Mouse (Mus musculus): ENCODE results near the gene Bcat1. TPM values are rescaled to one million over a fixed set of nuclear protein-coding genes. Genes with fewer than 3 reads are reported as not detected.
A peak's percentile ranks its signal among the peaks of the same experiment; 100 is the strongest.

Bcat1 gene
- polyA plus RNA-seq, 1 experiment from 2014 or later = 10.9 TPM

- no peak for ATAC-seq (ENCODE audit: insufficient number of reproducible peaks, insufficient read depth, low FRiP score, low read depth)
Measured at GRCm38 (mm10) chr6:145016639-145017038, 59.3 kb downstream of the Bcat1 start.

GRCm38 (mm10) chr6:145014944-145015343 lies 61.0 kb downstream of the Bcat1 start:
- no peak overlapping the region for H3K4me3 ChIP-seq (ENCODE audit: low read depth, low read length)
- ATAC-seq (ENCODE audit: insufficient number of reproducible peaks, insufficient read depth, low FRiP score, low read depth) = no peak
- no peaks in the 10 kb centered on the region for H3K27me3 ChIP-seq (ENCODE audit: control insufficient read depth, insufficient read depth, low read length)
- H3K9ac ChIP-seq (replicated peaks; ENCODE audit: low read depth, low read length) = no peak overlapping the region
- no peaks in the 10 kb centered on the region for H3K36me3 ChIP-seq (ENCODE audit: control insufficient read depth, insufficient read depth, low read length)
- 98% methylated on average over 2 of the region's 2 CpGs for WGBS
- H3K4me2 ChIP-seq (replicated peaks; ENCODE audit: low read depth, low read length) = no peak overlapping the region
- no peaks in the 10 kb centered on the region for H3K9me3 ChIP-seq (ENCODE audit: control insufficient read depth, low read depth, low read length)
- H3K27ac ChIP-seq (ENCODE audit: low read length) = no peak overlapping the region
- H3K4me1 ChIP-seq (ENCODE audit: control insufficient read depth, insufficient read depth, low read length) = no peaks in the 10 kb centered on the region

More at GRCm38 (mm10) chr6:145016639-145017038, 59.3 kb downstream of the Bcat1 start:
- H3K9ac ChIP-seq (replicated peaks; ENCODE audit: low read depth, low read length) = no peak overlapping the region
- no peaks in the 10 kb centered on the region for H3K27me3 ChIP-seq (ENCODE audit: control insufficient read depth, insufficient read depth, low read length)
- H3K4me3 ChIP-seq (ENCODE audit: low read depth, low read length) = no peak overlapping the region
- no peak overlapping the region for H3K27ac ChIP-seq (ENCODE audit: low read length)
- H3K4me1 ChIP-seq (ENCODE audit: control insufficient read depth, insufficient read depth, low read length) = no peaks in the 10 kb centered on the region
- no peak overlapping the region for H3K4me2 ChIP-seq (replicated peaks; ENCODE audit: low read depth, low read length)
- WGBS = 91% methylated on average over 16 of the region's 16 CpGs
- no peaks in the 10 kb centered on the region for H3K9me3 ChIP-seq (ENCODE audit: control insufficient read depth, low read depth, low read length)
- H3K36me3 ChIP-seq (ENCODE audit: control insufficient read depth, insufficient read depth, low read length) = no peaks in the 10 kb centered on the region

- H3K9me3 ChIP-seq (ENCODE audit: control insufficient read depth, low read depth, low read length) = no peaks in the 10 kb centered on the region
- no peak overlapping the region for H3K9ac ChIP-seq (replicated peaks; ENCODE audit: low read depth, low read length)
- no peak overlapping the region for H3K4me3 ChIP-seq (ENCODE audit: low read depth, low read length)
- WGBS = 41% methylated on average over 8 of the region's 8 CpGs
- no peaks in the 10 kb centered on the region for H3K4me1 ChIP-seq (ENCODE audit: control insufficient read depth, insufficient read depth, low read length)
- no peak overlapping the region for H3K4me2 ChIP-seq (replicated peaks; ENCODE audit: low read depth, low read length)
- H3K27ac ChIP-seq (ENCODE audit: low read length) = no peak overlapping the region
- ATAC-seq (ENCODE audit: insufficient number of reproducible peaks, insufficient read depth, low FRiP score, low read depth) = peak; percentile 66; the same call in 1 of the 2 replicates
- H3K27me3 ChIP-seq (ENCODE audit: control insufficient read depth, insufficient read depth, low read length) = no peaks in the 10 kb centered on the region
- H3K36me3 ChIP-seq (ENCODE audit: control insufficient read depth, insufficient read depth, low read length) = no peaks in the 10 kb centered on the region
Measured at GRCm38 (mm10) chr6:145012699-145013098, 63.3 kb downstream of the Bcat1 start.

GRCm38 (mm10) chr6:145011141-145011540 lies 64.8 kb downstream of the Bcat1 start:
- H3K9ac ChIP-seq (replicated peaks; ENCODE audit: low read depth, low read length) = no peak overlapping the region
- no peak overlapping the region for H3K4me2 ChIP-seq (replicated peaks; ENCODE audit: low read depth, low read length)
- H3K4me3 ChIP-seq (ENCODE audit: low read depth, low read length) = no peak overlapping the region
- no peak overlapping the region for H3K27ac ChIP-seq (ENCODE audit: low read length)
- ATAC-seq (ENCODE audit: insufficient number of reproducible peaks, insufficient read depth, low FRiP score, low read depth) = no peak
- H3K36me3 ChIP-seq (ENCODE audit: control insufficient read depth, insufficient read depth, low read length) = no peaks in the 10 kb centered on the region
- 80% methylated on average over 8 of the region's 8 CpGs for WGBS
- H3K9me3 ChIP-seq (ENCODE audit: control insufficient read depth, low read depth, low read length) = no peaks in the 10 kb centered on the region
- no peaks in the 10 kb centered on the region for H3K4me1 ChIP-seq (ENCODE audit: control insufficient read depth, insufficient read depth, low read length)
- no peaks in the 10 kb centered on the region for H3K27me3 ChIP-seq (ENCODE audit: control insufficient read depth, insufficient read depth, low read length)

GRCm38 (mm10) chr6:145009859-145010818 lies 65.8 kb downstream of the Bcat1 start:
- Histone ChIP-seq H3K27ac (ENCODE audit: low read length) (no peak overlapping the region), H3K27me3 (ENCODE audit: control insufficient read depth, insufficient read depth, low read length) (no peaks in the 10 kb centered on the region), H3K36me3 (ENCODE audit: control insufficient read depth, insufficient read depth, low read length) (no peaks in the 10 kb centered on the region), H3K4me3 (ENCODE audit: low read depth, low read length) (no peak overlapping the region), H3K9me3 (ENCODE audit: control insufficient read depth, low read depth, low read length) (no peaks in the 10 kb centered on the region), H3K4me2 (replicated peaks; ENCODE audit: low read depth, low read length) (no peak overlapping the region), H3K9ac (replicated peaks; ENCODE audit: low read depth, low read length) (no peak overlapping the region), H3K4me1 (ENCODE audit: control insufficient read depth, insufficient read depth, low read length) (no peaks in the 10 kb centered on the region)
- no peak; the same call in 1 of the 2 replicates for ATAC-seq (ENCODE audit: insufficient number of reproducible peaks, insufficient read depth, low FRiP score, low read depth)
- WGBS = 75% methylated on average over 8 of the region's 8 CpGs

- H3K27me3 ChIP-seq (ENCODE audit: control insufficient read depth, insufficient read depth, low read length) = no peaks in the 10 kb centered on the region
- H3K27ac ChIP-seq (ENCODE audit: low read length) = no peak overlapping the region
- no peak overlapping the region for H3K4me3 ChIP-seq (ENCODE audit: low read depth, low read length)
- ATAC-seq (ENCODE audit: insufficient number of reproducible peaks, insufficient read depth, low FRiP score, low read depth) = no peak
- H3K9ac ChIP-seq (replicated peaks; ENCODE audit: low read depth, low read length) = no peak overlapping the region
- no peaks in the 10 kb centered on the region for H3K9me3 ChIP-seq (ENCODE audit: control insufficient read depth, low read depth, low read length)
- no peaks in the 10 kb centered on the region for H3K4me1 ChIP-seq (ENCODE audit: control insufficient read depth, insufficient read depth, low read length)
- H3K36me3 ChIP-seq (ENCODE audit: control insufficient read depth, insufficient read depth, low read length) = no peaks in the 10 kb centered on the region
- no peak overlapping the region for H3K4me2 ChIP-seq (replicated peaks; ENCODE audit: low read depth, low read length)
Measured at GRCm38 (mm10) chr6:145003459-145003858, 72.5 kb downstream of the Bcat1 start.

DNA sequence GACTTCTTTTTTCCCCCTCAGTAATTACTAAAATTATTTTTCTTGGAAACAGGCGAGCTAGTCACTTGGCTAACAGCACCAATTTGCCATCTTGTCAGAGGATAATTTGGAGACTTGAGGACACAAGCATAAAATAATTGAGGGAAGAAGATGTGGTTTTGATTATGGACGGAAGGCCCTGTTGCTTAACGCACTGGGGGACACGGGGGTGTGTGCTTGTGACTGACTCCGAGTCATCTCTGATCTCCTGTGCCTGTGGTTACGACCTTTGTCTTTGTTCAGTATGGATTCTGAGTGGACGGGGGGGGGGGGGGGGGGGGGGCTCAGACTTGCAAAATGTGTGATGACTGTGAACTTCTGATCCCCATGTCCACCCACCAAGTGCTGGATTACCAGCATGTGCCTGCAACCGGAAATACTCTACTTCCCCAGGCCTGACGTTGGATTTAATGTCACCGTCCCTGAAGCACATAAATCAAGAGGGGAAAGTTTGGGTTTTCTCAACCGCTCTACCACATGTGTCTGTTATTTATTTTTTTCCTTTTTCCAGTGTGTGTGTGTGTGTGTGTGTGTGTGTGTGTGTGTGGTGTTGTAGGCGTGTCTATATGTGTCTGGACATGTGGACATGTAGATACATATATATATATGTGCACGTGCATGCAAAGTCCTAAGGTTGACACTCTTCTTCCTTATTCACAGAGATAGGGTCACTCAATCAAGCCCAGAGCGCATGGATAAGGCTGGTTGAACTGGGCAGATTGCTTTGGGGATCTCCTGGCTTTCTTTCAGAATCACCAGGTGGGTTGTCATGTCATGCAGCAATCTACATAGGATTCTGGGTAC lies 73.7 kb downstream of the Bcat1 start:
- no peaks in the 10 kb centered on the region for H3K4me1 ChIP-seq (ENCODE audit: control insufficient read depth, insufficient read depth, low read length)
- no peaks in the 10 kb centered on the region for H3K36me3 ChIP-seq (ENCODE audit: control insufficient read depth, insufficient read depth, low read length)
- no peaks in the 10 kb centered on the region for H3K27me3 ChIP-seq (ENCODE audit: control insufficient read depth, insufficient read depth, low read length)
- no peak overlapping the region for H3K27ac ChIP-seq (ENCODE audit: low read length)
- no peak overlapping the region for H3K4me2 ChIP-seq (replicated peaks; ENCODE audit: low read depth, low read length)
- no peak for ATAC-seq (ENCODE audit: insufficient number of reproducible peaks, insufficient read depth, low FRiP score, low read depth)
- WGBS = 76% methylated on average over 14 of the region's 14 CpGs
- H3K9ac ChIP-seq (replicated peaks; ENCODE audit: low read depth, low read length) = no peak overlapping the region
- no peaks in the 10 kb centered on the region for H3K9me3 ChIP-seq (ENCODE audit: control insufficient read depth, low read depth, low read length)
- no peak overlapping the region for H3K4me3 ChIP-seq (ENCODE audit: low read depth, low read length)

DNA sequence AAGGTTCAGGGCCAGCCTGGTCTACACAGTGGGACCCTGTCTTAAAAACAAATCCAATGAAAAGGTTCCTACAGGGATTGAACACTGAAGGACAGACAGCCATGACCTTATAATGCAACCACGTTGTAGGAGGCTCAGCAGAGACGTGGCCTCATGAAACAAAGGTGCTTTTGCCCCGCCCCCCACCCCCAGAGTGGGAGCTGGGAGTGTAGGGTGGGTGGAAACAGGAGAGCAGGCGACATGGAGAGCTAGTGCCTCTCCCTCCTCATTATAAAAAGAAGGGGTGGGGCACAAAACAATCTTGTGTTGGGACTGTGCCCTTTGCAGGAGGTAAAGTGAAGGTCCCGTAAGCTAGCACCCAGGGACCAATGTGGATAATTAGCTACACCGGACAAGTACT lies 74.5 kb downstream of the Bcat1 start:
- no peak overlapping the region for H3K4me3 ChIP-seq (ENCODE audit: low read depth, low read length)
- no peaks in the 10 kb centered on the region for H3K27me3 ChIP-seq (ENCODE audit: control insufficient read depth, insufficient read depth, low read length)
- no peak for ATAC-seq (ENCODE audit: insufficient number of reproducible peaks, insufficient read depth, low FRiP score, low read depth)
- no peak overlapping the region for H3K27ac ChIP-seq (ENCODE audit: low read length)
- H3K9ac ChIP-seq (replicated peaks; ENCODE audit: low read depth, low read length) = no peak overlapping the region
- H3K4me2 ChIP-seq (replicated peaks; ENCODE audit: low read depth, low read length) = no peak overlapping the region
- no peaks in the 10 kb centered on the region for H3K36me3 ChIP-seq (ENCODE audit: control insufficient read depth, insufficient read depth, low read length)
- no peaks in the 10 kb centered on the region for H3K4me1 ChIP-seq (ENCODE audit: control insufficient read depth, insufficient read depth, low read length)
- H3K9me3 ChIP-seq (ENCODE audit: control insufficient read depth, low read depth, low read length) = no peaks in the 10 kb centered on the region
- 82% methylated on average over 6 of the region's 6 CpGs for WGBS
